Mouse (Mus musculus) liver, embryonic 15.5 days (tissue): Measurements from ENCODE around the gene Inpp4b. TPM values are rescaled to one million over a fixed set of nuclear protein-coding genes. Genes with fewer than 3 reads are reported as not detected.
"Not testable (repeated sequence)": the region's sequence is repeated elsewhere in the genome, so short reads cannot be mapped to it uniquely, and the experiment has no call there.

Source experiments
- ATAC-seq: fragments of 200-750 bp; cut with Nextera tagmentation; 2 replicates; pipeline ENCODE4 v1.8.0; 2017; ENCODE audit warnings: moderate number of reproducible peaks, mild to moderate bottlenecking, moderate library complexity; ENCODE audit not compliant: insufficient read depth
- H3K27ac ChIP-seq: fragments of 300-500 bp; sonication (generic); replicated peaks from 2 replicates; pipeline ENCODE4 v1.5.1; 2015; ENCODE audit warnings: mild to moderate bottlenecking, inconsistent platforms
- H3K27me3 ChIP-seq: fragments of 300-500 bp; sonication (generic); 2 replicates; pipeline ENCODE4 v1.6.1; 2015; ENCODE audit warnings: mild to moderate bottlenecking, inconsistent platforms
- H3K36me3 ChIP-seq: fragments of 300-500 bp; sonication (generic); replicated peaks from 2 replicates; pipeline ENCODE4 v1.6.1; 2015; ENCODE audit warnings: moderate library complexity, mild to moderate bottlenecking, inconsistent platforms
- H3K4me1 ChIP-seq: fragments of 300-500 bp; sonication (generic); replicated peaks from 2 replicates; pipeline ENCODE4 v1.6.1; 2015; ENCODE audit warnings: inconsistent platforms
- H3K4me2 ChIP-seq: fragments of 300-500 bp; sonication (generic); 2 replicates; pipeline ENCODE4 v1.6.1; 2015; ENCODE audit warnings: moderate library complexity, mild to moderate bottlenecking, inconsistent platforms
- H3K4me3 ChIP-seq: fragments of 300-500 bp; sonication (generic); replicated peaks from 2 replicates; pipeline ENCODE4 v1.5.1; 2015; ENCODE audit warnings: mild to moderate bottlenecking, inconsistent platforms
- H3K9ac ChIP-seq: fragments of 300-500 bp; sonication (generic); 2 replicates; pipeline ENCODE4 v1.6.1; 2015; ENCODE audit warnings: moderate library complexity, mild to moderate bottlenecking, inconsistent platforms
- H3K9me3 ChIP-seq: fragments of 300-500 bp; sonication (generic); replicated peaks from 2 replicates; pipeline ENCODE4 v1.6.1; 2016; ENCODE audit warnings: inconsistent platforms
- WGBS: fragments of 180-500 bp; shearing (Covaris S2); methylation state at CpG from one replicate; pipeline ENCODE4 v1.1.7; 2015; ENCODE audit warnings: mixed read lengths; ENCODE audit not compliant: insufficient replicate concordance; 5-methylcytosine and 5-hydroxymethylcytosine counted together
- polyA plus RNA-seq: library from polyadenylated mRNA; unstranded; fragments of >200 nt; fragmentation: Nextera tagmentation; extraction: Ambion mirVana; gene quantifications from 2 replicates; pipeline ENCODE4 v1.2.1, GENCODE M21; 2015

Inpp4b gene
- polyA plus RNA-seq, 1 experiment from 2014 or later: 1.5 TPM

DNA sequence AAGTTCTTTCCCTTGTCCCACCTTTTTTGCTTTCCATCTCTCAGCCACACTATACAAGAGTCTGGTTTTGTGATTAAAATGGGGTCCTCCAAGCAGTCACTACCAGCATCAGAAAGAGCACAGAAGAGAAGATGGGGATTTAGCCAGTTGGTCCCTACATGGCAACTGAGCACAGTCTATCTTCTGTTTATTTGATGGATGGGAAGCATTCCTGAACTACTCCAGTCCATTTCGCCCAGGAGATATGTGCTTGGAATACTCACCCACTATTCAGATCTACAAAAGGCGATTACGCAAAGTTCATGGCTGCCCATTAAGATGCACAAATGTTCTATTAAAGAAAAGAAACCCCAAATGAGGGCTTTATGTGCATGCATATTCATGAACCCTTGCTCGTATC is 661.8 kb downstream of the Inpp4b start:
- WGBS: 75% methylated on average over 4 of the region's 4 CpGs
- ATAC-seq: no peak
- H3K27ac ChIP-seq: no peak overlapping the region
- H3K4me1 ChIP-seq: no peaks in the 10 kb centered on the region
- no peak overlapping the region for H3K4me3 ChIP-seq
- H3K9ac ChIP-seq: no peak overlapping the region
- no peak overlapping the region for H3K4me2 ChIP-seq
- H3K27me3 ChIP-seq: no peaks in the 10 kb centered on the region
- no peaks in the 10 kb centered on the region for H3K9me3 ChIP-seq
- no peaks in the 10 kb centered on the region for H3K36me3 ChIP-seq

DNA sequence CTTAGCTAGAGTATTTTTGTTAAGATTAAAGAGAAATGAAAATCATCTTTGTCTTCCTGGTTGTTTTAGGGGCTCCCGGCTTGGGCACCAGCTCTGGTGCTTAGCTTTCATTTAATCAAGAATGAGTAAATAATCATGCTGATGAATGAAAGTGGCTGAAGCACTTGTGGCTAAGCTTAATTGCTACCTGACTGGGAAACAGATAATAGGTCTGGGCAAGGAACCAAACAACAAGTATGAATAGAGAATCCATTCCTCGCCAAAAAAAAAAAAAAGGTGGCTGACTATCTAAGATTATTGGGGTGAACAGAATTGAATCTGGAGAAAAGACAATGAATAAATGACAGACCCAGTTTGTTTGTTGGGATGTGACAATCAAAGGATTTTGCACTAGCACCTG is 663.1 kb downstream of the Inpp4b start:
- WGBS: 55% methylated on average over 2 of the region's 2 CpGs
- no peak overlapping the region for H3K4me2 ChIP-seq
- H3K27ac ChIP-seq: no peak overlapping the region
- H3K4me1 ChIP-seq: no peaks in the 10 kb centered on the region
- no peaks in the 10 kb centered on the region for H3K27me3 ChIP-seq
- no peak for ATAC-seq
- no peaks in the 10 kb centered on the region for H3K36me3 ChIP-seq
- H3K9me3 ChIP-seq: no peaks in the 10 kb centered on the region
- H3K9ac ChIP-seq: no peak overlapping the region
- no peak overlapping the region for H3K4me3 ChIP-seq

DNA sequence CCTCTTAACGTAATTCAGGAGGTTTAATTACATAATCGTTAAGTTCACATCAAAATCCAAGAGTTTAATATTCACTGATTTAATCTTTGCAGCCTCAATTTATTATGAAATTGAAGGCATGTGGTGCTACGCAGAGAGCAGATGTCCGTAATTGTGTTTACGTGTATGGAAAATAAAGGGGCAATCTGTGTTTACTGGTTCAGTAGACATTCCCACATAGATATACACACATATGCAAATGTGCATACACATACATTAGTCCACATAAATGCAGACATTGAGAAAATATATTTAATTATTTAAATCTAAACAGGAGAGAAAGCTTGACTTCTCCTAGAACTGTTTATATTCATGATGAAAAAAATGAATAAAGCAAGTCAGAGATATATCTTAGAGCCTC is 675.4 kb downstream of the Inpp4b start:
- Histone ChIP-seq H3K27ac (no peak overlapping the region), H3K9me3 (no peaks in the 10 kb centered on the region), H3K4me2 (no peak overlapping the region), H3K9ac (no peak overlapping the region), H3K4me1 (no peaks in the 10 kb centered on the region), H3K27me3 (no peaks in the 10 kb centered on the region), H3K4me3 (no peak overlapping the region), H3K36me3 (no peaks in the 10 kb centered on the region)
- no peak for ATAC-seq
- WGBS: 81% methylated on average over 5 of the region's 5 CpGs

DNA sequence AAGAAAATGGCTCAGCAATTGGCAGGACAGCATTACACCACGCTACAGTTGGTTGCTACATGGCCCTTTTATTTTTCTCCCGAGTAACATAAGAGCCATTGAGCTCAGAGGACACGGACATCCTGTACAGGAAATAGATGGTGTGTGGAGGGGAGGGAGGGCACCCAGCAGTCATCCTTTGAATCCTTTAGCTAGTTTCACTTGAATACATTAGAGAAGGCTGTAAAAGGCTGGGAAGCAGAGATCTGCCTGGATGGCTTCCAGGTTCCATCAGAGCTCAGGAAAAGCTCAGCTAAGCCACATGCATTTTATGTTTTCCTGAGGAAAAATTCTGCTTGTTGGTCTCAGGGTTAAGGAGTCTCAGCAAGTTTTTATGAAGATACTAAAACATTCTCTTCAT is 685.0 kb downstream of the Inpp4b start:
- Histone ChIP-seq H3K36me3 (no peaks in the 10 kb centered on the region), H3K9me3 (no peaks in the 10 kb centered on the region), H3K4me2 (no peak overlapping the region), H3K27me3 (no peaks in the 10 kb centered on the region), H3K9ac (no peak overlapping the region), H3K4me3 (no peak overlapping the region), H3K27ac (no peak overlapping the region), H3K4me1 (no peaks in the 10 kb centered on the region)
- WGBS: 32% methylated on average over 3 of the region's 3 CpGs
- no peak for ATAC-seq

DNA sequence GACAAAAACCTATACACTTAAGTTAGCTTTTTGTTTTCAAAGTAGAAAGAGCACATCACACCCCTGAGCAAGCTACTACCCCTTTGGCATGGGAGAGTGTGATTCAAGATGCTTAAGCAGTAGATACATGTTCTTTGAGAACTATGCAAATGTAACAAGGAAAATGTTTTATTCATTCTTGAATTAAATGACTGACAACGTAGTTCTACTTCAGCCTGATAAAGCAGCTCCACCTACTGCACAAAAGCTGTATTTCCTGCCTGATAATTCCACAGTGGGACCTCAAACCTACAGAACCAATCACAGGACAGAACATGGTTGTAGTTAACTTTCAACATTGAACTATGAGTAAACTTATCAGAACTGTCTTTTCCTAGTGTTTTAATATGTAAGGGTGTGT is 686.5 kb downstream of the Inpp4b start:
- no peaks in the 10 kb centered on the region for H3K9me3 ChIP-seq
- WGBS: 28% methylated on average over 1 of the region's 1 CpGs
- no peak overlapping the region for H3K4me2 ChIP-seq
- H3K9ac ChIP-seq: no peak overlapping the region
- no peaks in the 10 kb centered on the region for H3K4me1 ChIP-seq
- H3K27ac ChIP-seq: no peak overlapping the region
- no peak for ATAC-seq
- no peaks in the 10 kb centered on the region for H3K27me3 ChIP-seq
- H3K36me3 ChIP-seq: no peaks in the 10 kb centered on the region
- H3K4me3 ChIP-seq: no peak overlapping the region

DNA sequence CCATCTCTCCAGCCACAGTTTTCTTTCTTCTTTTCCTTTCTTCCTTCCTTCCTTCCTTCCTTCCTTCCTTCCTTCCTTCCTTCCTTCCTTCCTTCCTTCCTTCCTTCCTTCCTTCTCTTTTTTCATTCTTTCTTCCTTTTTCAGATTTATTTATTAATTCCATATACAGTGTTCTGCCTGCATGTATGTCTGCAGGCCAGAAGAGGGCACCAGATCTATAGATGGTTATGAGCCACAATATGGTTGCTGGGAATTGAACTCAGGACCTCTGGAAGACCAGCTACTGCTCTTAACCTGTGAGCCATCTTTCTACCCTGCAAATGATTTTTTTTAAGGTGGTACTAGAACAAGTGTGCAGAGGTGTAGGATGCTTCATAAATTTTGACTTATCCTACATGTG is 689.7 kb downstream of the Inpp4b start:
- not testable (repeated sequence) for H3K4me3 ChIP-seq

DNA sequence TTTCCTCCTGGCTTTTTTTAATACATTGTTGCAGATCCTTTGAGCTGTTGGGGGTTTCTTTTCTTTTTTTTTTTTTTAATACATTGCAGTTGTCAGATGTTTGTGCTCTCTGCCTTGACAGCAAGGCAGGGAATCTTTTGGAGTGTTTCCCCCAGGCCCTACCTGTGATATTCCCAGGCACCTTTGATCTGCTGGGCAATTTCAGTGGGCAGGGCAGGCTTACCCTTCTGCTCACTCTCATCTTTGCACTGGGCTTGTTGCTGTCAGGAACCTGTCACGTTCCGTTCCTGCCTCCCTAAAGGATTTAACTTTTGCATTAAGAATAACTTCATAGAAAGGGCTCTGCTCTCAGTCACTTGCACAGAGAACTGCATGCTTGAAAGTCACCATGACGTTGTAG is 711.7 kb downstream of the Inpp4b start:
- 63% methylated on average over 3 of the region's 3 CpGs for WGBS
- H3K4me3 ChIP-seq: no peak overlapping the region
- no peaks in the 10 kb centered on the region for H3K36me3 ChIP-seq
- no peak overlapping the region for H3K27ac ChIP-seq
- no peak for ATAC-seq
- H3K9ac ChIP-seq: no peak overlapping the region
- H3K27me3 ChIP-seq: no peaks in the 10 kb centered on the region
- no peak overlapping the region for H3K4me2 ChIP-seq
- H3K9me3 ChIP-seq: no peaks in the 10 kb centered on the region
- no peaks in the 10 kb centered on the region for H3K4me1 ChIP-seq

More for the DNA sequence above, 689.7 kb downstream of the Inpp4b start:
- H3K27ac ChIP-seq, H3K36me3 ChIP-seq, H3K9me3 ChIP-seq, ATAC-seq, H3K4me1 ChIP-seq, H3K9ac ChIP-seq, H3K4me2 ChIP-seq, H3K27me3 ChIP-seq: not testable (repeated sequence)

DNA sequence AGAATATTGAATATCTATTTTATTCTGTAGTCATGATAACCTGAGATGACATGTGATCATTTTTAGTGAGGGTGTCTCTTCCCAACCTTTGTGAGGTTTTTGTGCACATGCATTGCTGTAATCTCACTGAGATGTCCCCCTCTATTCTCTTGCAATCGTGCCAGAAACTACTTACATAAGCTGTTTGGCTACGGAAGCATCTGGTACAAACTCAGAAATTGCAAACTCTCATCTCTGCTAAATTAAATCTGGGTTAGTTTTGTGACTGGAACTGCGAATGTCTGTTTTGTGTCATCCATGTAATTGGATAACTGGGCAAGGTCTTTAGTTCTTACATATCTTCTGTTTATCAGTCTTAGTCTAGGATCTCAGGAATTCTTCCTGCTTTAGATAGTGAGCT is 725.3 kb downstream of the Inpp4b start:
- H3K4me3 ChIP-seq: no peak overlapping the region
- H3K27ac ChIP-seq: no peak overlapping the region
- 62% methylated on average over 3 of the region's 3 CpGs for whole genome bisulfite sequencing
- no peaks in the 10 kb centered on the region for H3K27me3 ChIP-seq
- no peak overlapping the region for H3K9ac ChIP-seq
- no peak overlapping the region for H3K4me2 ChIP-seq
- no peaks in the 10 kb centered on the region for H3K4me1 ChIP-seq
- no peaks in the 10 kb centered on the region for H3K36me3 ChIP-seq
- ATAC-seq: no peak
- no peaks in the 10 kb centered on the region for H3K9me3 ChIP-seq

DNA sequence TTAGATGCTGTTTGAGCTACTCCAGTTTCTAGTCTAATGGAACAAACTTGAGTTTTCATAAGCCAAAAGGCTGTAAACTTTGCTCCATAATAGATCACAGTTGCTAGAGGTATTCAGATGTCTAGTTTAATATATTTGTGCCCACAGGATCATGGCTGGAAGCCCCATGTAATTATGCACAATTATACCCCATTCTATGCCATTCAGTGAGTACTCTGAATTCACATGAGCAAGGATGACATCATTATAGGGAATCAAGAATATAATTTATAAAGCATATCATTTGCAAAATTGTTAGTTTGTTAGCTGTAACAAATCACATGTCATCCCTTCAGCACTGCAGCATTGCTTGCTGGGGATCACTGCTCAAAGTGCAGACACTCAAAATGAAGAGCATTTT is 736.9 kb downstream of the Inpp4b start:
- no peaks in the 10 kb centered on the region for H3K4me1 ChIP-seq
- no peaks in the 10 kb centered on the region for H3K36me3 ChIP-seq
- H3K4me3 ChIP-seq: no peak overlapping the region
- no peak for ATAC-seq
- no peaks in the 10 kb centered on the region for H3K27me3 ChIP-seq
- H3K9me3 ChIP-seq: no peaks in the 10 kb centered on the region
- no peak overlapping the region for H3K27ac ChIP-seq
- no peak overlapping the region for H3K9ac ChIP-seq
- no peak overlapping the region for H3K4me2 ChIP-seq

DNA sequence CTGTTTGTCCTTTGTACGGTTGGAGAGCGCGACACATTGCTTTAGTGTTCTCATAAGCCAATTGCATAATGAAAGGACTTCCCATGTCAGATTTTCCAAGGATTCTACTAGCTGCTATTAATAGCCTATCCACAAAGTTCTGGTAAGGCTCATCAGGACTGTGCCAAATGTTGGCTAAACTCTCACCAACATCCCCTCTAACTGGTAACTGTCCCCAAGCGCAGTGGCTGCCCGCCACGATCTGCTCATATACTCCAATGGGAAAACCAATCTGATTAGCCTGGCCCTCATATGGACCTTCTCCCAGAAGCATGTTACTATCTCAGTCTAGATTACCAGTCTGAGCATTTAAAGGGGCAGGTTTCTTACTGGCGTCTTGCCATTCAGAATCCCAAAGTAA is 744.3 kb downstream of the Inpp4b start:
- H3K9ac ChIP-seq, H3K4me3 ChIP-seq, H3K36me3 ChIP-seq, H3K9me3 ChIP-seq, ATAC-seq, H3K27ac ChIP-seq, H3K4me1 ChIP-seq, H3K27me3 ChIP-seq, H3K4me2 ChIP-seq: not testable (repeated sequence)
- 82% methylated on average over 7 of the region's 7 CpGs for WGBS

DNA sequence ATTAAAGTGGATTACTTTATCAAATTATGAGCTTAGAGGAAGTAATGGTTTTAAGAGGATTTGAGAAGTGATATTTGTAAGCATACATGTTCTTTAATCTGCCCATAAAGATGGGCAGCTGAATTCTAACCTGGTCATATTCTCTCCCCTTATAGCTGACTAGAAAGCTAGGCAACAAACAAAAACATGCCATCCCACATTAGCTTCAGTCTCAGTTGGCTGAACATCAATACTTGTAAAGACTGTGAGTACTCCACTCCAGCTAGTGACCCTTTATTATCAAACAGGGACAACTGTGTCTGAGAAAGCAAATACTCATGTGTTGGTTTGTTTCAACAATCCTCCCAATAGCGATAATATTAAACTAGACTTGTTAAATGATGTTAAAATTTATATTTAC is 748.5 kb downstream of the Inpp4b start:
- no peaks in the 10 kb centered on the region for H3K36me3 ChIP-seq
- no peak overlapping the region for H3K4me3 ChIP-seq
- ATAC-seq: no peak
- no peaks in the 10 kb centered on the region for H3K27me3 ChIP-seq
- no peaks in the 10 kb centered on the region for H3K9me3 ChIP-seq
- H3K4me1 ChIP-seq: no peaks in the 10 kb centered on the region
- no peak overlapping the region for H3K4me2 ChIP-seq
- WGBS: 57% methylated on average over 1 of the region's 1 CpGs
- no peak overlapping the region for H3K9ac ChIP-seq
- no peak overlapping the region for H3K27ac ChIP-seq

DNA sequence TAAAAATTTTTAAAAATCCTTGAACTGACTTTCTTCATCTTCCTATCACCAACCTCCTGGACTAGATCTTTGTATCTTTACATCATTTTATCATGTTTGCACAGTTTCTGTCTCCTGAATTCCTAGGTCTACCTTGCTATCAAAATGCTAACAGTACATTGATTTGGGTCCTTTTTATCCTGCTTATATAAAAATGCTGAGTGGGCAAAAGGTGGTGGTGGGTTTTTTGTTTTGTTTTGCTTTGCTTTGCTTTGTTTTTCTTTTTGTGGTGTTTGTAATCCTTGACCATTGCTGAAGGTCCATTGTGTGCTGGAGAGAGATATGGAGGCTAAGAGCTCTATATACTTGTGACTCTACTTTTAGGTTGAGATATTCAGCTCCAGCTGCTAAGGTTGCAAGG is 750.9 kb downstream of the Inpp4b start:
- Histone ChIP-seq H3K9ac (no peak overlapping the region), H3K4me1 (no peaks in the 10 kb centered on the region), H3K27me3 (no peaks in the 10 kb centered on the region), H3K27ac (no peak overlapping the region), H3K9me3 (no peaks in the 10 kb centered on the region), H3K36me3 (no peaks in the 10 kb centered on the region), H3K4me2 (no peak overlapping the region), H3K4me3 (no peak overlapping the region)
- ATAC-seq: no peak

DNA sequence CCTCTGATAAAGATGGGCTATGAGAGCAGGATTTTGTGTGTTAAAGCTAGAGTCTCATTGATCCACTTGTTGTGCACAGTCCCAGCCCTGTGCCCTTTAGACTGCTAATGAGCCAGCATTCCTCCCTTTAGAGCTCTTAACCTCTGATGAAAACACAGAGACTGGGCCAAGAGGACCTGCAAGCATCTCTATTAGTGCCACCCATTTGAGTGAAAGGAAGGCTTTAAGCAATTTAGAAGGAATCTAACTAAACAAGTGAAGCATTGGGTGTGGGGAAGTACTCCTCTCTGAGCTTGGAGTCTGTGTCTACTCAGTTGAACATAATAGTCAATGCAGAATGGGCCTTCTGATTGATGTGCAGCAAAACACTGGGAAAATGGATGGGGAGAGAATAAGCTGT is 762.2 kb downstream of the Inpp4b start:
- no peak overlapping the region for H3K9ac ChIP-seq
- H3K9me3 ChIP-seq: no peaks in the 10 kb centered on the region
- H3K27ac ChIP-seq: no peak overlapping the region
- H3K36me3 ChIP-seq: no peaks in the 10 kb centered on the region
- no peak overlapping the region for H3K4me2 ChIP-seq
- no peak overlapping the region for H3K4me3 ChIP-seq
- no peaks in the 10 kb centered on the region for H3K27me3 ChIP-seq
- ATAC-seq: no peak
- no peaks in the 10 kb centered on the region for H3K4me1 ChIP-seq
